Mouse (Mus musculus) layer of hippocampus, adult 2 months (tissue): ENCODE data around the gene Khnyn. TPM values are rescaled to one million over a fixed set of nuclear protein-coding genes. Genes with fewer than 3 reads are reported as not detected.
A peak's percentile ranks its signal among the peaks of the same experiment; 100 is the strongest.

Experiments
- DNase-seq, 2 experiments: peaks; one replicate each; pipeline ENCODE4 v3.0.0; 2022; ENCODE audit warnings: low spot score in 2 of 2
- H3K27ac ChIP-seq: fragments of 200-600 bp; 2 replicates; pipeline ENCODE4 v1.8.1; 2022
- H3K4me3 ChIP-seq: fragments of 200-600 bp; 2 replicates; pipeline ENCODE4 v1.8.1; 2022; ENCODE audit warnings: mild to moderate bottlenecking
- CTCF ChIP-seq: fragments of 200-600 bp; conservative IDR thresholded peaks from 2 replicates; pipeline ENCODE4 v1.8.1; 2022; ENCODE audit warnings: antibody characterized with exemption, mild to moderate bottlenecking, moderate library complexity
- total RNA-seq, 2 experiments: library from RNA; stranded (reverse); gene quantifications; 2 replicates each; pipeline ENCODE4 v1.2.3; 2021

Khnyn gene
- total RNA-seq, 2 experiments from 2014 or later = 13.2 to 14.7 TPM

- peak; percentile 35 for TF ChIP-seq CTCF
- H3K4me3 ChIP-seq = no peak overlapping the region
- DNase-seq = no peak
- no peak overlapping the region for H3K27ac ChIP-seq
These were observed 6.3 kb upstream of the Khnyn start for GRCm38 (mm10) chr14:55878316-55878940.

GRCm38 (mm10) chr14:55879623-55880022, 5.1 kb upstream of the Khnyn start:
- TF ChIP-seq CTCF = peak; percentile 95
- no peak overlapping the region for H3K27ac ChIP-seq
- H3K4me3 ChIP-seq = no peak overlapping the region
- peak; percentile 60 to 82 for DNase-seq

DNA sequence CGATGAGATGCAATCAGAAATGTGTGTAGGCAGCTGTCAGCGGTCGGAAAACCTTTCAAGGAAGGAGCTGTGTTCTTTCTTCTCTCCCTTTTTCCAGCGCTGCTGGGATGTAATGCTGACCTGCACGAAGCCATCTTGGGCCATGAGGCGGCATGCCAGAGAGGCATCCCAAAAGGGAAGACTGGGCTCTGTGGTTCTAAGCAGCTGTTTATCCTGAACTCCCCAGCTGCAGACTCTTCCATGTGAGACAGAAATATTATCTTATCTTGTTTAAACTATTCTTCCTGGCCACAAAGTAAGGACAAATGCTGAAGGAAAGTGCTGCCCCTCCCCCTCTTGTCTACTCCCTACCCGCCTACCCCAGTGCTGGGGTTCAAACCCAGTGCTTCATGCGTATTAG, 3.8 kb upstream of the Khnyn start:
- no peak overlapping the region for H3K4me3 ChIP-seq
- no peak overlapping the region for H3K27ac ChIP-seq
- no peak for TF ChIP-seq CTCF
- DNase-seq = no peak

- Histone ChIP-seq H3K4me3 (no peak overlapping the region), H3K27ac (no peak overlapping the region)
- TF ChIP-seq CTCF = no peak
- no peak for DNase-seq
These were observed 2.5 kb upstream of the Khnyn start for GRCm38 (mm10) chr14:55882171-55882641.

DNA sequence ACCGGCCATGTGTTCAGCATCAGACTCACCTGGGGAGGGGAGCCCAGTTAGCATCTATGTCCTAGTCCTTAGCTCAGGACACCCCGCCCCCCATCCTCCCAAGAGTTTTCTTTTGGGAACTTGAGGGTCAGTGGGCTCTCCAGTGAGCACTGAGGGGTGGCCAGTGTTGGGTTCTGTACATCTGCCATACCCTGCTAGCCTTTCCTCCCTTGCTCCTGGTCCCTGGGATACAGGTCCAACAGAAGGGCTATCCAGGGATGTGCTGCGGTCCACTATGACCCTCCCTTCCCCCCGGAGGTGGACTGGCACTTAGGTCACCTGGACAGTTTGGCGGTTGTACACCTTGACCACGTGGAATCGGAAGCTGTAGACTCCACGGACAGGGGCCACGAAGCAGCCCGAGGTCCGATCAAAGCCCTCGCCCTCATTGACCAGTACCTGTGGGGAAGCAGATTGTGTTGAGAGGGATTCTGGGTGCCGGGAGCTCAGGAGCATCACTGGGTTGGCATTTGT, 1.5 kb upstream of the Khnyn start:
- Histone ChIP-seq H3K4me3 (no peak overlapping the region), H3K27ac (no peak overlapping the region)
- no peak for TF ChIP-seq CTCF
- DNase-seq = no peak

GRCm38 (mm10) chr14:55883663-55884062, 1.1 kb upstream of the Khnyn start:
- H3K27ac ChIP-seq = no peak overlapping the region
- DNase-seq = no peak
- TF ChIP-seq CTCF = no peak
- H3K4me3 ChIP-seq = no peak overlapping the region

DNA sequence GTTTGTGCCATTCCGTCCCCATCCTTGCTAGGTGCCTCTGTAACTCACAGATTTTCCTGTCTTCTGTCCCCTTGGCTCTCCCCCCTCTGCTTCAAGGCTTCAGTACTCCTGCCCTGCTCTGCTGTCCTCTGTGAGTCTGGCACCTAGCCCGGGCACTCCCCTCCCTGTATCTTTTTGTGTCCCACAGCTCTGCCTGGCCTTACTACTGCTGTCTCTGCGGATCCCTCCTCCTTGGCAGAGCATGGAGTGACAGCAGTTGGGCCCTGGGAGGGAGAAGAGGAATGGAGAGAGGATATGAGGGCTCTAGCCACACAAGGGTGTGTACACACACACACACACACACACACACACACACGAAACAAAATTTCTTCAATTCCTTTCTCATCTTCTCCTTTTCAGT, 581 bp upstream of the Khnyn start, which contains the start of gene Cbln3:
Gene Cbln3 (minus strand): TSS at position 227 of the 400 bp plus-strand sequence.
- peak within 1 kb of the TSS; percentile 77 for H3K4me3 ChIP-seq
- H3K27ac ChIP-seq = peak within 1 kb of the TSS; percentile 92
- no peak for TF ChIP-seq CTCF
- DNase-seq = no peak

DNA sequence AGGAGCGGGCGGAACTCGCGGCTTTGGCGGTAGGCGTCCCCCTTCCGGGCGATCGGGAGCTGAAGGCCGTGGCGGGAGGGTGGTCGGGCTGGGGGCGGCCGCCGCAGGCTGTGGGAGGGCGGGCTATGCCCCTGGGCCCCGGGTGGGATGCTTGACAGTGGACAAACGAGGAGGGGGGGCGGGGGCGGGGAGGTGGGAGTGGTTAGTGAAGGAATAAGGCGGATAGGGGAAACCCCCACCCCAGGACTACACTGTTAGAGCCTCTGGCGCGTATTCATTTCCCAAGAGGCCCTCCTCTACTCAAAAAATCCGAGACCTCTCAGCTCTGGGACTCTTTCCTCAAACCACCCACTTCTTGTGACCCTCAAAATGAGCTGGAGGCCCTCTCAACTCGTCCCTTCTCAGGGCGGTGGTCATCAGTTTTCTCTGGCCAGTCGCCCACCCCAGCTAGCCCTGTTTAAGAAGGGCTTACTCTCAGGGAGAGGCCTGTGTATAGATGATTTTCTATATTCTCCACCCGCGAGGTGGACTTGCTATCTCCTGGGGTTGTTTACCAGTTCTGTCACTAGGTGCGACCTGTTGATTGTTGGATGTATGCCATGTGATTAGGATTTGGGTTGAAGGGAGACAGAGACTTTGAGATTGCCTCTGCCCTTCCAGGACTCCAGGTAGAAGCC, 505 bp downstream of the Khnyn start:
- peak overlapping the region; percentile 77 for H3K4me3 ChIP-seq
- no peak for DNase-seq
- peak overlapping the region; percentile 92 for H3K27ac ChIP-seq
- TF ChIP-seq CTCF = no peak

DNA sequence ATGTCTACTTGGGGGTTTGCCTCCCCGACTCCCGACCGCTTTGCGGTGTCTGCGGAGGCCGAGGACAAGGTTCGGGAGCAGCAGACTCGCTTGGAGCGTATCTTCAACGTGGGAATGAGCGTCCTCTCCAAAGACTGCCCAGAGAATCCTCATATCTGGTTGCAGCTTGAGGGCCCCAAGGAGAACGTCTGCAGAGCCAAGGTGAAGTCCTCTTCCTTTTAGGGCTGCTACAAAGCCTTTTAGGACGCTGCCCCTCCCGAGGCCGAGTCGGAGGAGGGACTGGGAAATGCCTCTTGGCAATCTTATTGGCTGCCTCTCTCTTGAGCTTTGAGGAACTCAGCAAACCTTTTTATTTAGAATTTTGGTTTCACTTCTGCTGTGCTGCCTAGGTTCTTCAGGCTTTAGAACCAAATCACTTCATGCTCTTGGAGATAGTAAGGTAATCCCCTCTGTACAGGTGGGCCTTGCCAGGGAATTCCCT, 1.1 kb downstream of the Khnyn start:
- TF ChIP-seq CTCF = no peak
- peak in 1 of 2 experiments; percentile 41 for DNase-seq
- Histone ChIP-seq H3K4me3 (peak overlapping the region; percentile 77), H3K27ac (peak overlapping the region; percentile 92)

GRCm38 (mm10) chr14:55886571-55887382, 2.0 kb downstream of the Khnyn start:
- no peak for TF ChIP-seq CTCF
- Histone ChIP-seq H3K4me3 (no peak overlapping the region; the same call in 1 of the 2 replicates), H3K27ac (no peak overlapping the region)
- DNase-seq = no peak

DNA sequence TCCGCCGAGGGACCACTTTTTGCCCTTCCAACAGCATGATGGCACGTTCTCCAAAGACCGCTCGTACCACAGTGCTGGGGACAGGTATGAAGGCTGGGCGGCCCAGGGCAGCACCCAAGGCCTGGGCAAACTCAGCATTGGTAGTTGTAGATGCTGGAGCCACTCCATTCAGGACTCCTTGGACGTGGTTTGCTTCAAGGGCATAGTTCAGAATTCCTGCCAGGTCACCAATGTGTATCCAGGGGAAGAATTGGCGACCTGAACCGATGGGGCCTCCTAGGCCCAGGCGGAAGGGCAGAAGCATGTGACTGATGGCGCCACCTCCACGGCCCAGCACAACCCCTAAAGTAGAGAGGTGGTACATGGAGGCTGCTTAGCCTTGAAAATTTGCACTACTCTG, 12.9 kb downstream of the Khnyn start:
- Histone ChIP-seq H3K27ac (no peak overlapping the region), H3K4me3 (no peak overlapping the region)
- DNase-seq = no peak
- TF ChIP-seq CTCF = no peak

GRCm38 (mm10) chr14:55898947-55899346, 14.2 kb downstream of the Khnyn start:
- H3K4me3 ChIP-seq = no peak overlapping the region
- TF ChIP-seq CTCF = no peak
- no peak for DNase-seq
- no peak overlapping the region for H3K27ac ChIP-seq

DNA sequence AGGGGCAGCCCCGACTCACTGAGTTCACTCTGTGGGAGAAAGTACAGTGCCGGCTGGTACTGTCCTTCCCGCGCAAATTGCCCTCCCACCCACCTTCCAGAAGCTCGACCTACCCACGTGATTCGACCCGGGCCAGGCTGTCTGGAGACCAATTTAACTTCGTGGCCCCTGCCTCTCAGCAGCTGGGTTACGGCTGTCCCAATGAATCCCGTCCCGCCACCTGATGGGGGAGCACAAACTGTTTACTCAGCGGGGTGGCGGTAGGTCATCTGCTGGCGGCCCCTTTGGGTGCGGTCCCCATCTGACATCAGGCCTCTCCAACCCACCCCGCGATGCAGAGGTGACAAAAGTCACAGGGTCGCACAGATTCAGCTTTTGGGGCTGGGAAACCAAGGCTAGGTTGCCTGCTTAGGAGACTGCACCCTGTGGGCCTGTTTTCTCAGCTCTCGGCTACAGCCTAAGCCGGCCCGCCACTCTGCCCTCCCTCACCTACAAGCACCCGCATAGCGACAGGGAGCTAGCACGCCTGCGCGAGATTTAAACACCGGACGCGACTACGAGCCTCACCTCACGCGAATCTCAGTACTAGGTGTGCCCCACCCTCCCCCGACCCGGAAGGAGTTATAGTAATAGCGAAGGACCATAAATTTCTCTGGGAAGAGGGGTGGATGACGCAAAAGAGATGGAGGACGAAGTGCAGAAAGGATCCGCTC, 15.1 kb downstream of the Khnyn start, which contains the start of gene Sdr39u1:
Gene Sdr39u1 (minus strand): TSS at position 593 of the 713 bp plus-strand sequence.
- Histone ChIP-seq H3K27ac (peak within 1 kb of the TSS; percentile 94), H3K4me3 (peak within 1 kb of the TSS; percentile 67)
- DNase-seq = peak; percentile 79 to 81
- TF ChIP-seq CTCF = no peak
